Mouse (Mus musculus): ENCODE data around the gene Sumo2.
A peak's percentile ranks its signal among the peaks of the same experiment; 100 is the strongest.
"Not testable (repeated sequence)": the region's sequence is repeated elsewhere in the genome, so short reads cannot be mapped to it uniquely, and the experiment has no call there.

The Sumo2 gene

DNA sequence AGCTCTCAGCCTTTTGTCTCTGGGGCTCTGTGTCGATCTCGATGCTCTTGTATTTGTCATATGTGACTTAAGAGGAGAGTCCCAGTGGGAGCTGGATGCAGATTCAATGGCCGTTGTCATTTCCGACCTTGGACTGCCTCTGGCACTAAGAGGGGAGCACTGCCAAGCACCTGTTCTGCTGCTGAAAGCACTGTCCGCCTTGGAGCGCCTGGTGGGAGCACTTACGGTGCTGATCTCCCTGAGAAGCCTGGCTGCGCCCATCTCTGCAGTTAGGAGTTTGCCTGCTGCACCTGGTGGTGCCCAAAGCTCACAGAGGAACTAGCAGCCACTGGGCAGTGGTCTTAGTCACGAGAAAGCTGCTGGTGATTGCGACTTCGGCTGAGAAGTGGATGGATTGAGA lies 52.8 kb downstream of the Sumo2 start:
- no peak for DNase-seq (ENCODE audit: low read depth)

DNA sequence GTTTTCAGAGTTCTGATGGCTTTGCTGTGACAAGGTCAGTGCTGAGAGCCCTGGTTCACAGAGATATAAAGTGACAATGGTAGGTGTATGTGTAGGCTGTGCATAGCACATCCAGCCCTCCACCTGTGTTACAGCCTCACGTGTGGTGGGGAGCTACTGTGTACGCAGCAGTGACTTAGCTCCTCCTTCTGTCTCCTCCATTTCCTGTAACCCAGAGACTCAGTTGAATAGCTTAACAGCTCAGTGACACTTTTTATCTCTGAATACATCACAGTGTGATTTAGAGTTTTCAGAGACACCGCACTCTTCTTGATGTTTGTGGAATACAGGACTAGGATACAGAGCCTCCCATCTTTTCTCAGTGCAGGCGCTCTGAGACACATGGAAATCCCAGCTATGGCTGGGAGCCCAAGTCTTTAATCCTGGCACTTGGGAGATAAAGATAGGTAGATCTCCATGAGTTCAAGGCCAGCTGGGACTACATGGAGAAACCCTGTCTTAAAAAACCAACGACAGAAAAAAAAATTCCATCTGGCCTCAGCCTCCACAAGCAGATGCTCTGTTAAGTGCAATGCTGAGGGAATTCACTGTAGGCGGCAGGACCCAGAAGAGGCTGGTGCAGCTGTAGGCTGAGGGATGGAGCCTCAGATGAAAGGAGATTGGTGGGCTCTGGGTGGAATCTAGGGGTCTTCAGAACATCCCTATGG lies 54.4 kb downstream of the Sumo2 start:
- no peak for DNase-seq (ENCODE audit: low read depth)

DNA sequence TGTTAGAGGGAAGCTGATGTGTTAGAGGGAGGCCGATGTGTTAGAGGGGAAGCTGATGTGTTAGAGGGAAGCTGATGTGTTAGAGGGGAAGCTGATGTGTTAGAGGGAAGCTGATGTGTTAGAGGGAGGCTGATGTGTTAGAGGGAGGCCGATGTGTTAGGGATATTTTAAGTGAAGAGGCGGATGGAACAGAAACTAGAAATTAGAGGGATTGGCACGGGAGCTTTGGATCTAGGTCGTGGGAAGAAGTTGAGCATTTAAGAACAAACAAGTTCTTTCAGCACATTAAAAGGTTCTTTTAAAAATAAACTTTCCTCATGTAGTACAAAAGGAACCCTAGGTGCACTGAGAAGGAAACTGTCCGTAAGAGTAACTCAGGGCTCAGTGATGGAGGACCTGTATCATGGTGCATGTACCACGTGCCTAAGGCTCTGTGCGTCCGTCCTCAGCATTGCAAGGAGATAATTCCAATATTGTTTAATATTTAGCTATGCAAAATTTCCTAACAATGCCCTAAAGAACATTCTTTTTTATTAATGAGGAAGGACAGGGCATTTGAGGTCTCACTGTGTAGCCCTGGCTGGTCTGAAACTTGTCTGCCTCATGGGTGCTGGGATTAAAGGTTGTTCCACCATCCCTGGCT lies 57.7 kb downstream of the Sumo2 start:
- DNase-seq (ENCODE audit: low read depth): no peak

DNA sequence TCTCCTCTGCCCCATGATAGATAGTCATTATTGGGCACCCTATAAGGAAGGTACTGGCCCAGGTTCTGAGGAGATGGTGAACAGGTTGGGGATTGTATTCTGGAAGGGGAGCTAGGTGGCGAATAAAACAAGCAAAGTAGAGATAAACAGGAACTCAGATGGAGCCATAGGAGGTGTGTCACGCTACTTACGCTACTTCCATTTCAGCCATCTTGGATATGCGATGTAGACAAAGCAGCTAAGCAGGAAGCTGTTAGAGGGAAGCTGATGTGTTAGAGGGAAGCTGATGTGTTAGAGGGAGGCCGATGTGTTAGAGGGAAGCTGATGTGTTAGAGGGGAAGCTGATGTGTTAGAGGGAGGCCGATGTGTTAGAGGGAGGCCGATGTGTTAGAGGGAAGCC lies 58.7 kb downstream of the Sumo2 start:
- not testable (repeated sequence) for DNase-seq (ENCODE audit: low read depth)

DNA sequence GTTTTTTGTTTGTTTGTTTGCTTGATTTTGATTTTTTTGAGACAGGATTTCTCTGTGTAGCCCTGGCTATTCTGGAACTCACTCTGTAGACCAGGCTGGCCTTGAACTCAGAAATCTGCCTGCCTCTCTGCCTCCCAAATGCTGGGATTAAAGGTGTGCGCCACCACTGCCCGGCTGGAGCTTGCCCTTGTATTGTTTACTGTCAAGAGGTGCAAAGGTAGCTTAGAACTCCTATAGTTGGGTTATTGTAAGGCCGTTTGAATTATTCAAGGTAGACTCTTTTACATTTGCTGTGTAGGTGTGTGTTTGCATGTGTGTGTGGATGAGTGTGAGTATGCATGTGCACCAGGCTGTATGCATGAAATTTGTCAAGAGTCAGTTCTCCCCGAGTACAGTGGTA lies 59.4 kb downstream of the Sumo2 start:
- DNase-seq (ENCODE audit: low read depth): not testable (repeated sequence)

DNA sequence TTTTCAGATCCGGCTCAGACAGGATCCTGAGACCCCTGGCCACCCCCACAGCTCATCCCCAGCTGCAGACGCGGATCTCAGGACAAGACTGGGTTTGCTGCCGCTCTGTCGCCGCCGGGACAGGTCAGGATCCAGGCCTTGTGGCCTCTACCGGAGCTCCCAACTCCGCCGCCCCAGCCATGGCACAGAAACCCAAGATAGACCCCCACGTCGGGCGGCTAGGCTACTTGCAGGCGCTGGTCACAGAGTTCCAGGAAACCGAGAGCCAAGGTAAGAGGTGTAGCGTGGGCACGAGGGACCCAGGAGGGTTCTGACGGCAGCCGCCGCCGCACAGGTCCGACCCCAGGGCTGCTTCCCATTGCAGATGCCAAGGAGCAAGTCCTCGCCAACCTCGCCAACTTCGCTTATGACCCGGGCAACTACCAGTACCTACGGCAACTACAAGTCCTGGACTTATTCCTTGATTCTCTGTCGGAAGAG lies 60.3 kb downstream of the Sumo2 start:
- DNase-seq (ENCODE audit: low read depth): no peak

DNA sequence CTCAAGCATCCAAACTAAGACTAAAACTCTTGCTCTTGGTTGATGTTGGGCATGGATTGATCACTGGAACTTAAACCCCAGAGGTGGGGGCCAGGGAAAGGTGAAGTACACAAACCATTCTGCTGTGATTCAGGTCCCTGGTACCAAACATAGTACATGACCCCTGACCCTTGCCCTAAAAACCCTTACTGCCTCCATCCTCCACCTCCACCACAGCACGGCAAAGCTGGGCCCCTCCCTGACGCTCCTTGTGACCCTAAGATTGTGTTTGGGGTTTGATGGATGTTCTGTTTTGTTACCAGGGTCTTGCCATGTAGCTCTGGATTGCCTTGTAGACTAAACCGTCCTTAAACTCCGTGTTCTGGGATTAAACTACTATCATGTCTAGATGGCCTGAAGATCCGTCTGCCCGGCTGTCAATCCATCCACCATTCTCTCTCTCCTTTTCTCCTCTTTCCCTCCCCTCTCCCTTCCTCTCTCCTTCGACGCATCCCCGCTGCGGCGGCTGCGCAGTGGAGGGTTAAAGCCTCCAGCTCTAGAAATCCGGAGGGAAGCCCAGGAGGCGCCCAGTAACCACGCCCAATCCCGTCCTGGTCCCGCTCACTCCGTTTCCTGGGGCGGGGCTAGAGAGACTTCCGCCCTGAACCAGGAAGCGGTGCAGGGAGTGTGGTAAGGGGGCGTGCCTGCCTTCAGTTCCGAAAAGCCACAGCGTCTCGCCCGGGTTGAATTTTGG lies 60.9 kb downstream of the Sumo2 start, which contains the start of gene Armc7:
TSS of gene Armc7 (plus strand) at position 643 of the 733 bp plus-strand sequence.
- DNase-seq (ENCODE audit: low read depth): peak; percentile 85

DNA sequence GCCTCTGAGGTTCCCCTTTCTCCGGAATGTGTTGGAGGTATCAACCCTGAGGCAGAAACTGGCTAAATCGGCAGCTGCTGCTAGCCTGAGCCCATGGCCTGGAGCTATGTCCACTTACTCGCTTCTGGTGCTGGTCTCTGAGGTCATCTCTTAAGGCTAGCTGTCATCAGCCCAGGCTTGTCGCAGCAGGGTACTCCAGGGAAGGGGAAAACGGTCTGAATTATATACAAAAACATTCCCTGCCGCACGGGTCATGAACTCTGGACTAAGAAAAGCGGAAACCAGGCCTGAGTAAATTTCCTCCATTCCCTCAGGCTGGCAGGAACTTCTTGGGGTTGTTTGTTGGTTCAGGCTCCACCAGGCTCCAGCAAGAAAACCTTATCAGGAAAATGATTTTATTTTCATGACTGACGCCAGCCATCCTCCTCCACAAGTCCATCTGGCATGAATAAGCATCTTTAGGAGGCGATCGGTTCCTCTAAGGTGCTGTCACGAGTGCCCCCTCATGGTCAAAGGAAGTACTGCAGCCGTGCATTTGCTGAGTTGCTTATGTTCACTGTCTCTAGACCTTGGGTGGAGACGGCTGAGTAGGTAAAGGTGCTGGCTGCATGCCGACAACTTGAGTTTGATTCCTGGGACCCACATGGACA lies 62.3 kb downstream of the Sumo2 start:
- peak; percentile 83 for DNase-seq (ENCODE audit: low read depth)
